Mouse (Mus musculus): ENCODE measurements around the gene Gm10645.

DNA sequence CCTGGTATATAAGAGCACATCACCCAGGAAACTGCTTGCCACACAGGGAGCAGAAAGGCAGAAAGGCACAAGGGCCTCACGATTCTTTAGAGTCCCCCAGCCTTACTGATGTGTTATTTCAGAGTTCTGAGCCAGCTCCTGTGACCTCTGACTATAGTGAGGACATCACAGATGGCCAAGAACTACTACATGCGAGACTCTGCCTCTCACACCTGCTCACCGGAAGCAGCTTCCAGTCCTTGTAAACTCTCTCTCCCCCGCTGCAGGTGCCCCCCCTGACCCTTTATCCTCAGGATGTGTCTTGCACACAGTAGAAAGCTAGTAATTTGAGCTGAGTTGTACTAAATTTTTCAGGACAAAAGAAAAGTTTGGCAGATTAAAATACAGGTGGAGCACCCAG is 43.6 kb upstream of the Gm10645 start:
- TF ChIP-seq CTCF (IDR thresholded peaks at IDR 0.05; ENCODE audit: low read depth) (no peak), EP300 (IDR thresholded peaks at IDR 0.05; ENCODE audit: low read depth) (no peak)

Data from liver, embryonic 14.5 days (tissue).